In the genomic region with DNA sequence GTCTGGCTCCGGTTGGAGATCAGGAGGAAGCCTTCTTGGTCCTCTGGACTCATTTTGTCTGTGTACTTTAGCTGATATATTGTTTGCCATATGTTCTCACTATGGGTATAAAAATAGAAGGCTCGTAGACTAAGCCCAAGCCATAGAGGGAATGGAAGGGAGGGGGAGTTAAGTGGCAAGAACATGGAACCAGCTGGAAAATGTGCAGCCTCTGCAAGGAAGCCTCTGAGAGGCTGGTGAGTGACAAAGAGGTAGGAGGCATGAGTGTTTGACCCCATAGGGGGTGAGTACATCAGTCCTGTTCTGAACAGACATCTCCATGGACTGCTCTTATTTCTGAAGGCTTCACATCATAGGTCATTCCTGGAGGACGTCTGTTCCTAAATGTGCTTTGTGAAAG, we compare ENCODE assay signal across 28 mouse cellular contexts. TPM values are rescaled to one million over a fixed set of nuclear protein-coding genes. Genes with fewer than 3 reads are reported as not detected.
DNase-seq lines count a peak whose midpoint lies in the region; ATAC-seq lines count a peak whose summit lies in the region.
"Had no signal": no experiment of that assay in that cellular context is flagged by ENCODE, and none has a peak within 500 bp of the region (broad histone marks: within the 10 kb centered on the region; RNA-seq: fewer than 3 reads in every experiment).

No protein-coding gene starts in this region.

- H3K4me1 ChIP-seq in heart, embryonic 11.5 days (ENCODE audit: control insufficient read depth, insufficient read depth, low read length), result peaks cover 9% of the 10 kb centered on the region; the same call in 1 of the 2 replicates
- H3K4me1 ChIP-seq: embryonic facial prominence, embryonic 15.5 days; hindbrain, embryonic 12.5 days; limb, embryonic 10.5 days; liver, embryonic 15.5 days; megakaryocyte, embryonic 14.5 days; neural tube, embryonic 13.5 days had no signal

- H3K36me3 ChIP-seq in heart, embryonic 11.5 days (ENCODE audit: control insufficient read depth, insufficient read depth, low read length), result no peaks in the 10 kb centered on the region
- H3K36me3 ChIP-seq: embryonic facial prominence, embryonic 15.5 days; hindbrain, embryonic 12.5 days; limb, embryonic 10.5 days; liver, embryonic 15.5 days; neural tube, embryonic 13.5 days had no signal

- no peak for DNase-seq in heart, postnatal 36 days
- peak; percentile 27 for DNase-seq in left cerebral cortex, adult 11 months (ENCODE audit: low spot score)
- no peak for DNase-seq in left cerebral cortex, postnatal 4 days
- peak; percentile 33 for DNase-seq in right cerebral cortex, adult 18-20 months
- DNase-seq in right cerebral cortex, postnatal 25 days, result no peak
- DNase-seq in spleen, postnatal 14 days (ENCODE audit: low spot score in 2 of 2), result no peak
- DNase-seq: adrenal gland, postnatal 36 days; cerebellum, adult 11 months; cerebellum, adult 9-11 months; gastrocnemius, postnatal 25 days; kidney, postnatal 25 days; liver; lung, postnatal 14 days; retina, postnatal 1 day had no signal

- peak overlapping the region; percentile 57 for H3K27ac ChIP-seq in heart, embryonic 11.5 days (ENCODE audit: low read depth, low read length)
- H3K27ac ChIP-seq: embryonic facial prominence, embryonic 15.5 days; hindbrain, embryonic 12.5 days; layer of hippocampus, adult 2 months; limb, embryonic 10.5 days; liver, embryonic 15.5 days; neural tube, embryonic 13.5 days; stomach, postnatal 0 days had no signal

- H3K27me3 ChIP-seq in heart, embryonic 11.5 days (ENCODE audit: control insufficient read depth, insufficient read depth, low read length), result no peaks in the 10 kb centered on the region
- H3K27me3 ChIP-seq: embryonic facial prominence, embryonic 15.5 days; hindbrain, embryonic 12.5 days; liver, embryonic 15.5 days; megakaryocyte, embryonic 14.5 days; neural tube, embryonic 13.5 days had no signal

- no peaks in the 10 kb centered on the region for H3K9me3 ChIP-seq in heart, embryonic 11.5 days (replicated peaks; ENCODE audit: control insufficient read depth, low read length)
- H3K9me3 ChIP-seq: embryonic facial prominence, embryonic 15.5 days; hindbrain, embryonic 12.5 days; limb, embryonic 10.5 days; liver, embryonic 15.5 days; neural tube, embryonic 13.5 days had no signal

- H3K9ac ChIP-seq in heart, embryonic 11.5 days (ENCODE audit: low read depth, low read length), result no peak overlapping the region
- H3K9ac ChIP-seq: embryonic facial prominence, embryonic 15.5 days; hindbrain, embryonic 12.5 days; liver, embryonic 15.5 days; neural tube, embryonic 13.5 days had no signal

- 19% methylated on average over 3 of the region's 3 CpGs for WGBS in heart, embryonic 11.5 days (ENCODE audit: insufficient replicate concordance)

- intact Hi-C loops in heart, postnatal 36 days (cut with DNase I), result no loop called here
- intact Hi-C loops in left cerebral cortex, postnatal 4 days (cut with DNase I), result no loop called here

- peak; percentile 72 for ATAC-seq in heart, embryonic 11.5 days (replicated peaks; ENCODE audit: insufficient number of reproducible peaks, low FRiP score, low TSS enrichment)
- ATAC-seq: forebrain, embryonic 14.5 days; intestine, postnatal 0 days; midbrain, embryonic 16.5 days had no signal

- H3K4me3 ChIP-seq in heart, embryonic 11.5 days (ENCODE audit: low read depth, low read length), result no peak overlapping the region
- H3K4me3 ChIP-seq: embryonic facial prominence, embryonic 15.5 days; hindbrain, embryonic 12.5 days; layer of hippocampus, adult 2 months; limb, embryonic 10.5 days; liver, embryonic 15.5 days; megakaryocyte, embryonic 14.5 days; myocyte; neural tube, embryonic 13.5 days had no signal

- H3K4me2 ChIP-seq in heart, embryonic 11.5 days, result no peak overlapping the region
- H3K4me2 ChIP-seq: embryonic facial prominence, embryonic 15.5 days; hindbrain, embryonic 12.5 days; liver, embryonic 15.5 days; neural tube, embryonic 13.5 days had no signal

RNA-seq across cellular contexts. Expression of gene Sema6d, which starts 37.1 kb away (rescaled TPM):
- polyA plus RNA-seq in heart, embryonic 11.5 days (2014; fragmentation: Nextera tagmentation; extraction: Ambion mirVana), result 24.9 and 26.5 TPM in 2 replicates
- total RNA-seq in heart, postnatal 36 days (2021), result 10 to 100 TPM; 16.2 to 19.5 TPM
- 10 to 100 TPM; 83.4 to 91.4 TPM for total RNA-seq in left cerebral cortex, postnatal 4 days (2021)
- total RNA-seq: common myeloid progenitor, adult 5-6 weeks had no signal

Comparison
In these comparisons a context has a peak if more than half of its experiments do, and no peak if none do; other contexts are left out.
1. DNase-seq: peak in left cerebral cortex, adult 11 months (single experiment) and right cerebral cortex, adult 18-20 months (single experiment); none in heart, postnatal 36 days (0 of 2), left cerebral cortex, postnatal 4 days (single experiment), right cerebral cortex, postnatal 25 days (single experiment) and spleen, postnatal 14 days (0 of 2).
2. RNA of gene Sema6d, which starts 37.1 kb away (total RNA-seq): 83.4 to 91.4 TPM in left cerebral cortex, postnatal 4 days; 16.2 to 19.5 TPM in heart, postnatal 36 days; every median in the first group is over 4 times any median in the second.